Mouse (Mus musculus) limb, embryonic 12.5 days (tissue): Measurements from ENCODE around the gene Gm11213. TPM values are rescaled to one million over a fixed set of nuclear protein-coding genes. Genes with fewer than 3 reads are reported as not detected.

ENCODE experiments used
- ATAC-seq: fragments of 200-750 bp; cut with Nextera tagmentation; 2 replicates; pipeline ENCODE4 v1.8.0; 2017; ENCODE audit warnings: low read depth, moderate TSS enrichment; ENCODE audit not compliant: insufficient number of reproducible peaks, insufficient read depth, low FRiP score, low TSS enrichment
- H3K27ac ChIP-seq: fragments of 300-500 bp; sonication (generic); 2 replicates; pipeline ENCODE4 v1.5.1; 2016; ENCODE audit warnings: mild to moderate bottlenecking, moderate library complexity
- H3K27me3 ChIP-seq: fragments of 300-500 bp; sonication (generic); 2 replicates; pipeline ENCODE4 v1.6.1; 2016; ENCODE audit warnings: mild to moderate bottlenecking, moderate library complexity
- H3K36me3 ChIP-seq: fragments of 300-500 bp; sonication (generic); 2 replicates; pipeline ENCODE4 v1.6.1; 2016; ENCODE audit warnings: mild to moderate bottlenecking, moderate library complexity
- H3K4me1 ChIP-seq: fragments of 300-500 bp; sonication (generic); replicated peaks from 2 replicates; pipeline ENCODE4 v1.6.1; 2016
- H3K4me2 ChIP-seq: fragments of 300-500 bp; sonication (generic); 2 replicates; pipeline ENCODE4 v1.6.1; 2016; ENCODE audit warnings: mild to moderate bottlenecking, moderate library complexity
- H3K4me3 ChIP-seq: fragments of 300-500 bp; sonication (generic); replicated peaks from 2 replicates; pipeline ENCODE4 v1.5.1; 2016; ENCODE audit warnings: mild to moderate bottlenecking
- H3K9ac ChIP-seq: fragments of 300-500 bp; sonication (generic); replicated peaks from 2 replicates; pipeline ENCODE4 v1.6.1; 2016; ENCODE audit warnings: mild to moderate bottlenecking, moderate library complexity
- H3K9me3 ChIP-seq: fragments of 300-500 bp; sonication (generic); 2 replicates; pipeline ENCODE4 v1.6.1; 2016; ENCODE audit warnings: mild to moderate bottlenecking, moderate library complexity
- WGBS: fragments of 180-500 bp; shearing (Covaris S2); methylation state at CpG from one replicate; pipeline ENCODE4 v1.1.7; 2016; 5-methylcytosine and 5-hydroxymethylcytosine counted together
- polyA plus RNA-seq: library from polyadenylated mRNA; unstranded; fragments of >200 nt; fragmentation: Nextera tagmentation; extraction: Ambion mirVana; gene quantifications from 2 replicates; pipeline ENCODE4 v1.2.1, GENCODE M21; 2016

The Gm11213 gene
- polyA plus RNA-seq, 1 experiment from 2014 or later: not detected

- Histone ChIP-seq H3K9ac (no peak overlapping the region), H3K9me3 (no peaks in the 10 kb centered on the region), H3K36me3 (peaks cover 30% of the 10 kb centered on the region), H3K4me3 (peak overlapping the region; percentile 70), H3K27ac (no peak overlapping the region), H3K4me1 (peaks cover 45% of the 10 kb centered on the region), H3K4me2 (peak overlapping the region; percentile 69), H3K27me3 (no peaks in the 10 kb centered on the region)
- no peak for ATAC-seq
- WGBS: 37% methylated on average over 16 of the region's 16 CpGs
These were observed 47.7 kb downstream of the Gm11213 start for GRCm38 (mm10) chr4:63557124-63558059.

GRCm38 (mm10) chr4:63556665-63557064 lies 48.4 kb downstream of the Gm11213 start:
- Histone ChIP-seq H3K4me3 (no peak overlapping the region), H3K4me2 (no peak overlapping the region), H3K9me3 (no peaks in the 10 kb centered on the region), H3K9ac (no peak overlapping the region), H3K4me1 (peaks cover 38% of the 10 kb centered on the region), H3K27me3 (no peaks in the 10 kb centered on the region), H3K27ac (no peak overlapping the region), H3K36me3 (peaks cover 35% of the 10 kb centered on the region)
- ATAC-seq: no peak
- WGBS: 71% methylated on average over 5 of the region's 5 CpGs

DNA sequence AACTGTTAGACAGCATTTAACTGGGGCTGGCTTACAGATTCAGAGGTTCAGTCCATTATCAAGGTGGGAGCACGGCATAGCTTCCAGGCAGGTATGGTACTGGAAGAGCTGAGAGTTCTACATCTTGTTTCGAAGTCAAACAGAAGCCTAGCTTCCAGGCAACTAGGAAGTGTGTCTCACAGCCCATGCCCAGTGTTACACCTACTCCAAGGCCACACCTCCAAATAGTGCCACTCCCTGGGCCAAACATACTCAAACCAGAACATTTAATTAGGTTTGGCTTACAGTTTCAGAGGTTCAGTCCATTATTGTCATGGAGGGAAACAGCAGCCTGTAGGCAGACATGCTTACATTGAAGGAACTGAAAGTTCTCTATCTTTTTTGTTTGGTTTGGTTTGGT lies 50.0 kb downstream of the Gm11213 start:
- 94% methylated on average over 2 of the region's 2 CpGs for WGBS
- no peaks in the 10 kb centered on the region for H3K9me3 ChIP-seq
- no peak overlapping the region for H3K4me2 ChIP-seq
- no peak overlapping the region for H3K9ac ChIP-seq
- H3K4me3 ChIP-seq: no peak overlapping the region
- no peak for ATAC-seq
- no peak overlapping the region for H3K27ac ChIP-seq
- H3K27me3 ChIP-seq: no peaks in the 10 kb centered on the region
- H3K4me1 ChIP-seq: peaks cover 24% of the 10 kb centered on the region
- peaks cover 47% of the 10 kb centered on the region for H3K36me3 ChIP-seq

- WGBS: 86% methylated on average over 3 of the region's 3 CpGs
- Histone ChIP-seq H3K4me2 (no peak overlapping the region), H3K4me1 (peaks cover 19% of the 10 kb centered on the region), H3K9me3 (no peaks in the 10 kb centered on the region), H3K4me3 (no peak overlapping the region), H3K27me3 (no peaks in the 10 kb centered on the region), H3K27ac (no peak overlapping the region), H3K9ac (no peak overlapping the region), H3K36me3 (peaks cover 50% of the 10 kb centered on the region)
- ATAC-seq: no peak
These were observed 50.4 kb downstream of the Gm11213 start for GRCm38 (mm10) chr4:63554616-63555015.

GRCm38 (mm10) chr4:63553789-63554576 lies 51.1 kb downstream of the Gm11213 start:
- no peak overlapping the region for H3K4me2 ChIP-seq
- 87% methylated on average over 4 of the region's 4 CpGs for WGBS
- H3K4me1 ChIP-seq: peaks cover 13% of the 10 kb centered on the region
- peaks cover 56% of the 10 kb centered on the region for H3K36me3 ChIP-seq
- no peak for ATAC-seq
- no peaks in the 10 kb centered on the region for H3K27me3 ChIP-seq
- H3K27ac ChIP-seq: no peak overlapping the region
- no peak overlapping the region for H3K9ac ChIP-seq
- no peak overlapping the region for H3K4me3 ChIP-seq
- H3K9me3 ChIP-seq: no peaks in the 10 kb centered on the region

- Histone ChIP-seq H3K27ac (no peak overlapping the region), H3K27me3 (no peaks in the 10 kb centered on the region), H3K36me3 (peaks cover 68% of the 10 kb centered on the region), H3K4me2 (no peak overlapping the region), H3K4me1 (peaks cover 11% of the 10 kb centered on the region), H3K4me3 (no peak overlapping the region), H3K9me3 (no peaks in the 10 kb centered on the region), H3K9ac (no peak overlapping the region)
- ATAC-seq: no peak
- 88% methylated on average over 1 of the region's 1 CpGs for WGBS
These were observed 52.2 kb downstream of the Gm11213 start for GRCm38 (mm10) chr4:63552865-63553264.

DNA sequence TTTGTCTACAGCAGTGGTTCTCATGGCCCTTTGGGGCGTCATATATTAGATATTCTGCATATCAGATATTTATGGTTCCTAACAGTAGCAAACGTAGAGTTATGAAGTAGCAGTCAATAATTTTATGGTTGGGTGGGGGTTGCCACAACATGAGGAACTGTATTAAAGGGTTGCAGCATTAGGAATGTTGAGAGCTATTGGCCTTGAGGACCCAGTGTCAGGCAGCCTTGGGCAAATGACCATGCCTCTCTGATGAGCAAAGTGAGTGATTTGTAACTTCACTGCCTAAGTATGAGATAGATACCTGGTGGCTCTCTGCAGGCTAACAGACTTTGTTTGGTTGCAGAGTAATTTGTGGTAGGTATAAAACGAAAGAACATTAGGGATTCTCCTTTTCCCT lies 54.2 kb downstream of the Gm11213 start:
- H3K4me2 ChIP-seq: no peak overlapping the region
- no peak for ATAC-seq
- WGBS: 92% methylated on average over 3 of the region's 3 CpGs
- H3K27me3 ChIP-seq: no peaks in the 10 kb centered on the region
- H3K9ac ChIP-seq: no peak overlapping the region
- no peak overlapping the region for H3K4me3 ChIP-seq
- no peak overlapping the region for H3K27ac ChIP-seq
- H3K9me3 ChIP-seq: no peaks in the 10 kb centered on the region
- peaks cover 15% of the 10 kb centered on the region for H3K4me1 ChIP-seq
- H3K36me3 ChIP-seq: peaks cover 72% of the 10 kb centered on the region

DNA sequence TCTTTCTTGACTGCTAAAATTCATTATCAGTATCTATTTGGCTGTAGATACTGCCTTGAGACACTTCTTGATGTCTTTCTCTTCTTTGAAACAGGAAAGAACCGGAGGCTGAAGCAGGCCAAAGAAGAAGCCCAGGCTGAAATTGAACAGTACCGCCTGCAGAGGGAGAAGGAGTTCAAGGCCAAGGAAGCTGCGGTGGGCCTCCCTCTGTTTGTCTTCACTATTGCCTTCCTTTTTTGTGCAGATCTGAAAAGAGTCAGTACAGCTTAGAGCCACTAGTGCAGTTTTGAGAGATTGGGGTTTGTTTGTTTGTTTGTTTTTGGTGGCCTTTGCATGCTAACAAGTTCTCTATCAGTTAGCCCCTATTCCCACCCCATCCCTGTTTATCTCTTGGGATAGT lies 56.6 kb downstream of the Gm11213 start:
- peaks cover 54% of the 10 kb centered on the region for H3K36me3 ChIP-seq
- no peak overlapping the region for H3K4me3 ChIP-seq
- no peaks in the 10 kb centered on the region for H3K9me3 ChIP-seq
- H3K4me2 ChIP-seq: no peak overlapping the region
- 98% methylated on average over 3 of the region's 3 CpGs for WGBS
- H3K27me3 ChIP-seq: no peaks in the 10 kb centered on the region
- no peak for ATAC-seq
- peaks cover 27% of the 10 kb centered on the region for H3K4me1 ChIP-seq
- H3K27ac ChIP-seq: no peak overlapping the region
- H3K9ac ChIP-seq: no peak overlapping the region

DNA sequence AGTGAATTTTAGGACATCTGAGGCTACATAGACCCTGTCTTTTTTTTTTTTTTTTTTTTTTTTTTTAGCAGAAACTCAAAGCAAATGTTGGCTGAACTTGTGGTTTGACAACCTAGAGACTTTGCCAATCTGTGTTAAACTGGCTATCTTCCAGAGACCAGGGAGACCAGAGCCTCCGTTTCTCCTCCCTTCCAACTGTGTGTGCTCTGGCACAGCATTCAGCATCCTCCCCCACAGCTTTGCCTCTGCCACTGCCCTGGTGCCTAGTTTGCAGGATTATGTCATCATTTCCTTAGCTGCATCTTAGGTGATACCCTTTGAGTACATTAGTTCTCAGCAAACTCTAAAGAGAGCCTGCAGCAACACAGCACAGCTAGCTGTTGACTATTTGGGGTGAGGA lies 57.3 kb downstream of the Gm11213 start:
- no peak overlapping the region for H3K27ac ChIP-seq
- H3K9ac ChIP-seq: no peak overlapping the region
- H3K4me2 ChIP-seq: no peak overlapping the region
- 91% methylated on average over 1 of the region's 1 CpGs for WGBS
- no peak for ATAC-seq
- peaks cover 27% of the 10 kb centered on the region for H3K4me1 ChIP-seq
- no peaks in the 10 kb centered on the region for H3K27me3 ChIP-seq
- no peaks in the 10 kb centered on the region for H3K9me3 ChIP-seq
- peaks cover 48% of the 10 kb centered on the region for H3K36me3 ChIP-seq
- H3K4me3 ChIP-seq: no peak overlapping the region
